Mouse (Mus musculus) CH12.LX (cell line): ENCODE results near the gene Rbl2. TPM values are rescaled to one million over a fixed set of nuclear protein-coding genes. Genes with fewer than 3 reads are reported as not detected.

Experiments
- DNase-seq: peaks from one replicate; pipeline ENCODE4 v3.0.0-alpha.2; 2013; ENCODE audit errors: extremely low read depth
- H3K27ac ChIP-seq: 2 replicates; pipeline ENCODE4 v1.5.1; 2012; ENCODE audit warnings: low read depth, mild to moderate bottlenecking, control low read depth, moderate library complexity; ENCODE audit not compliant: insufficient read depth
- H3K27me3 ChIP-seq: replicated peaks from 2 replicates; pipeline ENCODE3; 2012; ENCODE audit warnings: inconsistent platforms
- H3K36me3 ChIP-seq, 2 experiments: replicated peaks in 1 of 2; 2 replicates each; pipeline versions ENCODE3 to v1.6.1; 2012; ENCODE audit warnings: inconsistent platforms in 1 of 2, low read length in 1 of 2, mild to moderate bottlenecking in 1 of 2, mixed read lengths in 1 of 2, moderate library complexity in 1 of 2; ENCODE audit not compliant: control insufficient read depth in 1 of 2, insufficient read depth in 1 of 2
- H3K4me1 ChIP-seq, 2 experiments: 2 replicates each; pipeline ENCODE4 v1.6.1; 2012; ENCODE audit warnings: inconsistent platforms in 1 of 2, moderate library complexity in 1 of 2; ENCODE audit not compliant: insufficient read depth in 2 of 2, control insufficient read depth in 1 of 2
- H3K4me2 ChIP-seq: 2 replicates; pipeline ENCODE4 v1.6.1; 2012; ENCODE audit warnings: low read depth, mild to moderate bottlenecking, control low read depth; ENCODE audit not compliant: poor library complexity, insufficient read depth, severe bottlenecking
- H3K4me3 ChIP-seq, 3 experiments: fragments of 150-350 bp in 1 of 3; sonication (generic) in 1 of 3; replicated peaks in 1 of 3; 2 replicates each; pipeline versions ENCODE3 to v1.5.1; 2011 to 2012; ENCODE audit warnings: low read depth in 2 of 3, low read length in 2 of 3, mild to moderate bottlenecking in 2 of 3, moderate library complexity in 2 of 3, control low read depth in 1 of 3, improper control_type of control experiment in 1 of 3, inconsistent platforms in 1 of 3, mixed read lengths in 1 of 3; ENCODE audit not compliant: poor library complexity in 1 of 3
- H3K79me2 ChIP-seq: replicated peaks from 2 replicates; pipeline ENCODE4 v1.6.1; 2012; ENCODE audit warnings: mild to moderate bottlenecking, moderate library complexity; ENCODE audit not compliant: control insufficient read depth, poor library complexity, insufficient read depth, severe bottlenecking; ENCODE audit errors: extremely low read depth
- H3K9ac ChIP-seq: 2 replicates; pipeline ENCODE4 v1.6.1; 2012; ENCODE audit warnings: low read depth, mild to moderate bottlenecking, control low read depth, moderate library complexity; ENCODE audit not compliant: insufficient read depth
- H3K9me3 ChIP-seq: replicated peaks from 2 replicates; pipeline ENCODE3; 2012; ENCODE audit warnings: low read length, inconsistent platforms, mixed read lengths
- BHLHE40 ChIP-seq: IDR thresholded peaks from 2 replicates; pipeline ENCODE4 v1.6.1; 2011; ENCODE audit warnings: mild to moderate bottlenecking, low read depth, low read length, improper control_type of control experiment
- CHD2 ChIP-seq: IDR thresholded peaks from 2 replicates; pipeline ENCODE4 v1.6.1; 2011; ENCODE audit warnings: low read length, improper control_type of control experiment
- CTCF ChIP-seq, 2 experiments: IDR thresholded peaks in 1 of 2; conservative IDR thresholded peaks in 1 of 2; 2 replicates each; pipeline ENCODE4 v1.5.1; 2011 to 2012; ENCODE audit warnings: low read depth in 2 of 2, low read length in 2 of 2, improper control_type of control experiment in 1 of 2, inconsistent platforms in 1 of 2, mild to moderate bottlenecking in 1 of 2, moderate library complexity in 1 of 2
- ELF1 ChIP-seq: IDR thresholded peaks from 2 replicates; pipeline ENCODE4 v1.6.1; 2014; ENCODE audit warnings: low read depth, mild to moderate bottlenecking, inconsistent platforms, low read length, improper control_type of control experiment
- EP300 ChIP-seq: IDR thresholded peaks from 2 replicates; pipeline ENCODE4 v1.6.1; 2011; ENCODE audit warnings: low read length, improper control_type of control experiment
- GABPA ChIP-seq: IDR thresholded peaks from 2 replicates; pipeline ENCODE4 v1.6.1; 2012; ENCODE audit warnings: low read depth, low read length, improper control_type of control experiment, inconsistent platforms; ENCODE audit not compliant: insufficient replicate concordance
- HCFC1 ChIP-seq: IDR thresholded peaks from 2 replicates; pipeline ENCODE4 v1.6.1; 2012; ENCODE audit warnings: low read depth, mild to moderate bottlenecking, inconsistent platforms, low read length, improper control_type of control experiment
- IRF4 ChIP-seq: IDR thresholded peaks from 2 replicates; pipeline ENCODE4 v1.6.1; 2014; ENCODE audit warnings: low read depth, mild to moderate bottlenecking, inconsistent platforms, low read length, improper control_type of control experiment
- KAT2A ChIP-seq: IDR thresholded peaks from 2 replicates; pipeline ENCODE4 v1.6.1; 2012; ENCODE audit warnings: low read length, improper control_type of control experiment, inconsistent platforms; ENCODE audit not compliant: insufficient replicate concordance
- MAFK ChIP-seq: IDR thresholded peaks from 2 replicates; pipeline ENCODE4 v1.6.1; 2011; ENCODE audit warnings: low read length, improper control_type of control experiment; ENCODE audit not compliant: insufficient replicate concordance
- MEF2A ChIP-seq: IDR thresholded peaks from 2 replicates; pipeline ENCODE4 v1.6.1; 2014; ENCODE audit warnings: low read depth, mild to moderate bottlenecking, inconsistent platforms, low read length, improper control_type of control experiment, borderline replicate concordance
- MYC ChIP-seq: IDR thresholded peaks from 2 replicates; pipeline ENCODE4 v1.6.1; 2011; ENCODE audit warnings: low read depth, mild to moderate bottlenecking, improper control_type of control experiment, low read length
- NELFE ChIP-seq: IDR thresholded peaks from 2 replicates; pipeline ENCODE4 v1.6.1; 2011; ENCODE audit warnings: low read depth, low read length, improper control_type of control experiment
- NRF1 ChIP-seq: IDR thresholded peaks from 2 replicates; pipeline ENCODE4 v1.6.1; 2014; ENCODE audit warnings: low read depth, mild to moderate bottlenecking, inconsistent platforms, low read length, improper control_type of control experiment, moderate library complexity
- POLR2A ChIP-seq: IDR thresholded peaks from 2 replicates; pipeline ENCODE4 v1.6.1; 2011; ENCODE audit warnings: low read depth, mild to moderate bottlenecking, improper control_type of control experiment, low read length
- POLR2AphosphoS2 ChIP-seq: IDR thresholded peaks from 2 replicates; pipeline ENCODE4 v1.6.1; 2011; ENCODE audit warnings: low read depth, low read length, improper control_type of control experiment
- RAD21 ChIP-seq: IDR thresholded peaks from 2 replicates; pipeline ENCODE4 v1.6.1; 2011; ENCODE audit warnings: low read depth, mild to moderate bottlenecking, low read length, improper control_type of control experiment, moderate library complexity
- SMC3 ChIP-seq: IDR thresholded peaks from 2 replicates; pipeline ENCODE4 v1.6.1; 2011; ENCODE audit warnings: low read depth, low read length, improper control_type of control experiment
- TBP ChIP-seq: conservative IDR thresholded peaks from 2 replicates; pipeline ENCODE4 v1.6.1; 2011; ENCODE audit warnings: low read depth, low read length, improper control_type of control experiment
- TCF12 ChIP-seq: IDR thresholded peaks from 2 replicates; pipeline ENCODE4 v1.6.1; 2014; ENCODE audit warnings: low read depth, mild to moderate bottlenecking, inconsistent platforms, low read length, improper control_type of control experiment
- UBTF ChIP-seq: IDR thresholded peaks from 2 replicates; pipeline ENCODE4 v1.6.1; 2012; ENCODE audit warnings: low read depth, mild to moderate bottlenecking, inconsistent platforms, low read length, improper control_type of control experiment, moderate library complexity
- ZKSCAN1 ChIP-seq: IDR thresholded peaks from 2 replicates; pipeline ENCODE4 v1.6.1; 2012; ENCODE audit warnings: low read depth, inconsistent platforms, low read length, improper control_type of control experiment, borderline replicate concordance
- ZMIZ1 ChIP-seq: IDR thresholded peaks from 2 replicates; pipeline ENCODE4 v1.6.1; 2012; ENCODE audit warnings: low read depth, mild to moderate bottlenecking, inconsistent platforms, low read length, improper control_type of control experiment
- ZNF384 ChIP-seq: IDR thresholded peaks from 2 replicates; pipeline ENCODE4 v1.6.1; 2012; ENCODE audit warnings: low read depth, low read length, improper control_type of control experiment, inconsistent platforms
- dilution Hi-C: fragments of 300-500 bp; cut with MboI; formaldehyde crosslinking; loops from 2 replicates; pipeline ENCODE4 v1.14.3; 2020; ENCODE audit warnings: low sequenced_read_pairs; ENCODE audit not compliant: extremely low pct_unique_long_range_greater_than_20kb, extremely low pct_ligation_motif_present
- in situ Hi-C: fragments of 300-500 bp; cut with MboI; formaldehyde crosslinking; loops from 3 replicates; pipeline ENCODE4 v1.14.3; 2019; ENCODE audit warnings: low sequenced_read_pairs, low pct_ligation_motif_present, low pct_unique_long_range_greater_than_20kb, mixed read lengths
- polyA plus RNA-seq: library from polyadenylated mRNA; unstranded; fragments of >175 nt; gene quantifications from 2 replicates; pipeline ENCODE4 v1.2.1, GENCODE M21; 2012; ENCODE audit warnings: low read depth; ENCODE audit not compliant: insufficient read length
- total RNA-seq, 2 experiments: library from RNA; depleted of rRNA; stranded (reverse); fragments of 300-350 nt in 1 of 2; fragments of >200 nt in 1 of 2; gene quantifications; 2 replicates each; pipeline ENCODE4 v1.2.3; 2012 to 2014

The Rbl2 gene
- total and polyA plus RNA-seq, 3 experiments = 19.0 to 21.9 (median 19.2) TPM

GRCm38 (mm10) chr8:91106271-91106670, 36.4 kb downstream of the Rbl2 start:
- Histone ChIP-seq H3K4me1 (no peaks in the 10 kb centered on the region), H3K9me3 (no peaks in the 10 kb centered on the region), H3K27ac (no peak overlapping the region), H3K79me2 (no peaks in the 10 kb centered on the region), H3K4me2 (no peak overlapping the region), H3K36me3 (peaks cover 48 to 77% of the 10 kb centered on the region in 2 experiments), H3K4me3 (no peak overlapping the region), H3K27me3 (no peaks in the 10 kb centered on the region), H3K9ac (no peak overlapping the region)
- in situ Hi-C loops (no loop called here), dilution Hi-C loops (no loop called here)
- TF ChIP-seq MEF2A (no peak), POLR2AphosphoS2 (no peak), EP300 (no peak), ZMIZ1 (no peak), MYC (no peak), TCF12 (no peak), POLR2A (no peak), NRF1 (no peak), ZKSCAN1 (no peak), TBP (no peak), BHLHE40 (no peak), NELFE (no peak), IRF4 (no peak), ZNF384 (no peak)
- DNase-seq = no peak

DNA sequence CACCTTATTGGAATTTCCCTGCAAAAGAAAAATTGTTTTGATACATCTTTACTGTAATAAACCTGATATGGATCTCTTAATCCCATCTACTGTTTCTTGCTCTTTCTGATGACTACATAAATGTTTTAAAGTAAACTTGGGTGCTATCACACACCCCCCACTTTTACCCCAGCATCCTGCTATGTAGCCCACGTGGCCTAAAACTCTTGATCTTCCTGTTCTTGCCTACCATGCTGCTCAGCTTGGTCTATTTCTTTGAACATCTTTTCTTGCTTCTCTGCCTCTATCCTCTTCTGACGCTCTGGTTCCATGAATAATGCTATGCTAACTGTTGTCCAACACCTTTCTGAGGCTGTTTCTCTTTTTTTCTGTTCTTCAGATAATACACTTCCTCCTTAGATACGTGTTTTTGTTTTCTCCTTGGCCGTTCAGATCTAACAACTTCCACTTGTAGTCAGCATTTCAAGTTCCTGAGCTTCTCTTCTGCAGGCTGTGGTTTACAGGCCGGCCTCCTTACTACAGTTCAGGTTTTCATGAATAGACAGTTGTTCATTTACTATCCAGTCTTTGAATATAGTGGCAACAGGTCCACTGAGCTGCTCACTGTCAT, 42.1 kb downstream of the Rbl2 start:
- in situ Hi-C loops (no loop called here), dilution Hi-C loops (no loop called here)
- Histone ChIP-seq H3K9ac (no peak overlapping the region), H3K27me3 (no peaks in the 10 kb centered on the region), H3K4me2 (no peak overlapping the region), H3K4me1 (no peaks in the 10 kb centered on the region), H3K36me3 (peaks cover 63 to 82% of the 10 kb centered on the region in 2 experiments), H3K79me2 (no peaks in the 10 kb centered on the region), H3K9me3 (no peaks in the 10 kb centered on the region), H3K4me3 (no peak overlapping the region), H3K27ac (no peak overlapping the region)
- TF ChIP-seq CTCF (conservative IDR thresholded peaks at IDR 0.05 in 1 of 2, IDR thresholded peaks at IDR 0.05 in 1 of 2; ENCODE audit: low read depth in 2 of 2, low read length in 2 of 2) (no peak), RAD21 (no peak), HCFC1 (no peak), CHD2 (no peak), ZMIZ1 (no peak), NRF1 (no peak), GABPA (no peak), ZNF384 (no peak), MYC (no peak), ELF1 (no peak), BHLHE40 (no peak), TCF12 (no peak), MEF2A (no peak), KAT2A (no peak), TBP (no peak), MAFK (no peak), SMC3 (no peak), UBTF (no peak), IRF4 (no peak), POLR2AphosphoS2 (no peak)
- DNase-seq = no peak
